Mouse (Mus musculus) activated CD4-positive, CD25-positive, alpha-beta regulatory T cell, adult 4 months (primary cell): ENCODE results near the gene Fyco1. TPM values are rescaled to one million over a fixed set of nuclear protein-coding genes. Genes with fewer than 3 reads are reported as not detected.
"Not testable (repeated sequence)": the region's sequence is repeated elsewhere in the genome, so short reads cannot be mapped to it uniquely, and the experiment has no call there.

ENCODE experiments used
- ATAC-seq: one replicate; pipeline ENCODE4 v1.8.0; 2017
- polyA plus RNA-seq, 2 experiments: library from polyadenylated mRNA; unstranded; fragments of 100-300 nt; shearing (Covaris generic); gene quantifications; one replicate each; pipeline ENCODE4 v1.2.1; 2017

Fyco1 gene
- polyA plus RNA-seq, 2 experiments from 2014 or later, result 27.8 to 29.5 TPM

GRCm38 (mm10) chr9:123814821-123815220 lies 36.9 kb downstream of the Fyco1 start:
- no peak for ATAC-seq

GRCm38 (mm10) chr9:123814326-123814725 lies 37.4 kb downstream of the Fyco1 start:
- peak; percentile 80 for ATAC-seq

- ATAC-seq, result peak; percentile 33
These were observed 39.9 kb downstream of the Fyco1 start for GRCm38 (mm10) chr9:123811831-123812230.

GRCm38 (mm10) chr9:123808583-123808982 lies 43.1 kb downstream of the Fyco1 start:
- ATAC-seq, result no peak

GRCm38 (mm10) chr9:123806267-123806666 lies 45.4 kb downstream of the Fyco1 start, which contains the start of gene Cxcr6:
TSS of gene Cxcr6 (plus strand) at chr9:123806475.
- peak; percentile 78 for ATAC-seq

- peak; percentile 15 for ATAC-seq
These were observed 46.5 kb downstream of the Fyco1 start for GRCm38 (mm10) chr9:123805241-123805640.

GRCm38 (mm10) chr9:123802896-123803295 lies 48.8 kb downstream of the Fyco1 start:
- no peak for ATAC-seq

- no peak for ATAC-seq
These were observed 49.3 kb downstream of the Fyco1 start for GRCm38 (mm10) chr9:123802421-123802820.

GRCm38 (mm10) chr9:123801527-123801926 lies 50.2 kb downstream of the Fyco1 start:
- no peak for ATAC-seq

- ATAC-seq, result peak; percentile 68
These were observed 55.5 kb downstream of the Fyco1 start for GRCm38 (mm10) chr9:123796174-123796573.

GRCm38 (mm10) chr9:123788855-123789529 lies 62.7 kb downstream of the Fyco1 start:
- ATAC-seq, result no peak

GRCm38 (mm10) chr9:123773299-123773698 lies 78.4 kb downstream of the Fyco1 start:
- not testable (repeated sequence) for ATAC-seq

- no peak for ATAC-seq
These were observed 82.2 kb downstream of the Fyco1 start for GRCm38 (mm10) chr9:123769532-123769931.

- ATAC-seq, result no peak
These were observed 83.3 kb downstream of the Fyco1 start for GRCm38 (mm10) chr9:123768443-123768842.

GRCm38 (mm10) chr9:123766996-123767395 lies 84.7 kb downstream of the Fyco1 start:
- no peak for ATAC-seq

- ATAC-seq, result no peak
These were observed 87.9 kb downstream of the Fyco1 start for GRCm38 (mm10) chr9:123763771-123764170.

- no peak for ATAC-seq
These were observed 88.8 kb downstream of the Fyco1 start for GRCm38 (mm10) chr9:123762886-123763285.

GRCm38 (mm10) chr9:123760806-123761205 lies 90.9 kb downstream of the Fyco1 start:
- no peak for ATAC-seq

GRCm38 (mm10) chr9:123758645-123759044 lies 93.1 kb downstream of the Fyco1 start:
- ATAC-seq, result peak; percentile 25

GRCm38 (mm10) chr9:123758156-123758555 lies 93.5 kb downstream of the Fyco1 start:
- no peak for ATAC-seq

- ATAC-seq, result no peak
These were observed 94.4 kb downstream of the Fyco1 start for GRCm38 (mm10) chr9:123757326-123757725.

GRCm38 (mm10) chr9:123756752-123757151 lies 94.9 kb downstream of the Fyco1 start:
- ATAC-seq, result no peak

GRCm38 (mm10) chr9:123754333-123754732 lies 97.4 kb downstream of the Fyco1 start:
- peak; percentile 92 for ATAC-seq

GRCm38 (mm10) chr9:123749687-123750086 lies 102.0 kb downstream of the Fyco1 start:
- ATAC-seq, result not testable (repeated sequence)

- peak; percentile 46 for ATAC-seq
These were observed 110.9 kb downstream of the Fyco1 start for GRCm38 (mm10) chr9:123740799-123741198.
